Mouse (Mus musculus): ENCODE measurements around the gene Rasl10b. TPM values are rescaled to one million over a fixed set of nuclear protein-coding genes. Genes with fewer than 3 reads are reported as not detected.

The Rasl10b gene
- polyA plus RNA-seq, 1 experiment: 1.1 TPM

- no peak for TF ChIP-seq POLR2A (IDR thresholded peaks at IDR 0.05; ENCODE audit: insufficient read depth, low read length)
- peak; percentile 55; the same call in 1 of the 2 replicates for TF ChIP-seq EP300 (IDR thresholded peaks at IDR 0.05; ENCODE audit: insufficient read depth, low read depth, low read length)
- Histone ChIP-seq H3K36me3 (ENCODE audit: control insufficient read depth, insufficient read depth, low read length, poor library complexity, severe bottlenecking) (no peaks in the 10 kb centered on the region), H3K4me3 (ENCODE audit: low read depth, low read length) (no peak overlapping the region), H3K9me3 (replicated peaks; ENCODE audit: control insufficient read depth, insufficient read depth, low read length, poor library complexity, severe bottlenecking) (no peaks in the 10 kb centered on the region), H3K4me1 (ENCODE audit: control insufficient read depth, insufficient read depth, low read length) (peaks cover 10% of the 10 kb centered on the region), H3K27me3 (ENCODE audit: control insufficient read depth, insufficient read depth, low read length, poor library complexity, severe bottlenecking) (no peaks in the 10 kb centered on the region), H3K27ac (ENCODE audit: insufficient read depth, low read length) (peak overlapping the region; percentile 40), H3K9ac (ENCODE audit: low read depth, poor library complexity, severe bottlenecking) (no peak overlapping the region)
Measured at GRCm38 (mm10) chr11:83449298-83449697, 40.4 kb downstream of the Rasl10b start.

- Histone ChIP-seq H3K9me3 (replicated peaks; ENCODE audit: control insufficient read depth, insufficient read depth, low read length, poor library complexity, severe bottlenecking) (no peaks in the 10 kb centered on the region), H3K4me1 (ENCODE audit: control insufficient read depth, insufficient read depth, low read length) (peaks cover 10% of the 10 kb centered on the region), H3K9ac (ENCODE audit: low read depth, poor library complexity, severe bottlenecking) (no peak overlapping the region), H3K4me3 (ENCODE audit: low read depth, low read length) (no peak overlapping the region), H3K27ac (ENCODE audit: insufficient read depth, low read length) (no peak overlapping the region), H3K27me3 (ENCODE audit: control insufficient read depth, insufficient read depth, low read length, poor library complexity, severe bottlenecking) (no peaks in the 10 kb centered on the region), H3K36me3 (ENCODE audit: control insufficient read depth, insufficient read depth, low read length, poor library complexity, severe bottlenecking) (no peaks in the 10 kb centered on the region)
- TF ChIP-seq POLR2A (IDR thresholded peaks at IDR 0.05; ENCODE audit: insufficient read depth, low read length) (no peak), EP300 (IDR thresholded peaks at IDR 0.05; ENCODE audit: insufficient read depth, low read depth, low read length) (no peak), CTCF (IDR thresholded peaks at IDR 0.05; ENCODE audit: low read depth, low read length) (no peak)
Measured at GRCm38 (mm10) chr11:83450550-83450949, 41.6 kb downstream of the Rasl10b start.

GRCm38 (mm10) chr11:83451281-83451680, 42.3 kb downstream of the Rasl10b start:
- peaks cover 10% of the 10 kb centered on the region for H3K4me1 ChIP-seq (ENCODE audit: control insufficient read depth, insufficient read depth, low read length)
- no peak overlapping the region for H3K4me3 ChIP-seq (ENCODE audit: low read depth, low read length)
- no peaks in the 10 kb centered on the region for H3K9me3 ChIP-seq (replicated peaks; ENCODE audit: control insufficient read depth, insufficient read depth, low read length, poor library complexity, severe bottlenecking)
- TF ChIP-seq EP300 (IDR thresholded peaks at IDR 0.05; ENCODE audit: insufficient read depth, low read depth, low read length) (no peak), POLR2A (IDR thresholded peaks at IDR 0.05; ENCODE audit: insufficient read depth, low read length) (no peak), CTCF (IDR thresholded peaks at IDR 0.05; ENCODE audit: low read depth, low read length) (no peak)
- no peak overlapping the region for H3K27ac ChIP-seq (ENCODE audit: insufficient read depth, low read length)
- H3K9ac ChIP-seq (ENCODE audit: low read depth, poor library complexity, severe bottlenecking): no peak overlapping the region
- no peaks in the 10 kb centered on the region for H3K27me3 ChIP-seq (ENCODE audit: control insufficient read depth, insufficient read depth, low read length, poor library complexity, severe bottlenecking)
- H3K36me3 ChIP-seq (ENCODE audit: control insufficient read depth, insufficient read depth, low read length, poor library complexity, severe bottlenecking): no peaks in the 10 kb centered on the region

GRCm38 (mm10) chr11:83454548-83454947, 45.6 kb downstream of the Rasl10b start:
- no peak overlapping the region for H3K9ac ChIP-seq (ENCODE audit: low read depth, poor library complexity, severe bottlenecking)
- H3K27ac ChIP-seq (ENCODE audit: insufficient read depth, low read length): no peak overlapping the region
- no peak for TF ChIP-seq POLR2A (IDR thresholded peaks at IDR 0.05; ENCODE audit: insufficient read depth, low read length)
- no peak for TF ChIP-seq CTCF (IDR thresholded peaks at IDR 0.05; ENCODE audit: low read depth, low read length)
- TF ChIP-seq EP300 (IDR thresholded peaks at IDR 0.05; ENCODE audit: insufficient read depth, low read depth, low read length): no peak
- H3K4me1 ChIP-seq (ENCODE audit: control insufficient read depth, insufficient read depth, low read length): no peaks in the 10 kb centered on the region
- no peak overlapping the region for H3K4me3 ChIP-seq (ENCODE audit: low read depth, low read length)
- H3K36me3 ChIP-seq (ENCODE audit: control insufficient read depth, insufficient read depth, low read length, poor library complexity, severe bottlenecking): no peaks in the 10 kb centered on the region
- no peaks in the 10 kb centered on the region for H3K9me3 ChIP-seq (replicated peaks; ENCODE audit: control insufficient read depth, insufficient read depth, low read length, poor library complexity, severe bottlenecking)
- H3K27me3 ChIP-seq (ENCODE audit: control insufficient read depth, insufficient read depth, low read length, poor library complexity, severe bottlenecking): no peaks in the 10 kb centered on the region

- H3K36me3 ChIP-seq (ENCODE audit: control insufficient read depth, insufficient read depth, low read length, poor library complexity, severe bottlenecking): no peaks in the 10 kb centered on the region
Measured at GRCm38 (mm10) chr11:83455608-83456007, 46.7 kb downstream of the Rasl10b start.

GRCm38 (mm10) chr11:83457257-83457656, 48.3 kb downstream of the Rasl10b start:
- H3K9ac ChIP-seq (ENCODE audit: low read depth, poor library complexity, severe bottlenecking): no peak overlapping the region
- H3K36me3 ChIP-seq (ENCODE audit: control insufficient read depth, insufficient read depth, low read length, poor library complexity, severe bottlenecking): no peaks in the 10 kb centered on the region
- H3K4me3 ChIP-seq (ENCODE audit: low read depth, low read length): no peak overlapping the region
- H3K27me3 ChIP-seq (ENCODE audit: control insufficient read depth, insufficient read depth, low read length, poor library complexity, severe bottlenecking): no peaks in the 10 kb centered on the region; the same call in 1 of the 2 replicates
- H3K9me3 ChIP-seq (replicated peaks; ENCODE audit: control insufficient read depth, insufficient read depth, low read length, poor library complexity, severe bottlenecking): no peaks in the 10 kb centered on the region
- H3K4me1 ChIP-seq (ENCODE audit: control insufficient read depth, insufficient read depth, low read length): no peaks in the 10 kb centered on the region
- no peak for TF ChIP-seq EP300 (IDR thresholded peaks at IDR 0.05; ENCODE audit: insufficient read depth, low read depth, low read length)
- TF ChIP-seq CTCF (IDR thresholded peaks at IDR 0.05; ENCODE audit: low read depth, low read length): no peak
- TF ChIP-seq POLR2A (IDR thresholded peaks at IDR 0.05; ENCODE audit: insufficient read depth, low read length): no peak
- H3K27ac ChIP-seq (ENCODE audit: insufficient read depth, low read length): no peak overlapping the region

More at GRCm38 (mm10) chr11:83455608-83456007, 46.7 kb downstream of the Rasl10b start:
- Histone ChIP-seq H3K4me1 (ENCODE audit: control insufficient read depth, insufficient read depth, low read length) (no peaks in the 10 kb centered on the region), H3K27ac (ENCODE audit: insufficient read depth, low read length) (no peak overlapping the region), H3K9ac (ENCODE audit: low read depth, poor library complexity, severe bottlenecking) (no peak overlapping the region), H3K27me3 (ENCODE audit: control insufficient read depth, insufficient read depth, low read length, poor library complexity, severe bottlenecking) (no peaks in the 10 kb centered on the region), H3K9me3 (replicated peaks; ENCODE audit: control insufficient read depth, insufficient read depth, low read length, poor library complexity, severe bottlenecking) (no peaks in the 10 kb centered on the region), H3K4me3 (ENCODE audit: low read depth, low read length) (no peak overlapping the region)
- TF ChIP-seq CTCF (IDR thresholded peaks at IDR 0.05; ENCODE audit: low read depth, low read length) (no peak), EP300 (IDR thresholded peaks at IDR 0.05; ENCODE audit: insufficient read depth, low read depth, low read length) (no peak), POLR2A (IDR thresholded peaks at IDR 0.05; ENCODE audit: insufficient read depth, low read length) (no peak)

Data from ES-Bruce4 (cell line).